Mouse (Mus musculus) left cerebral cortex, adult 8-10 months (tissue): ENCODE measurements around the gene Pmf1. TPM values are rescaled to one million over a fixed set of nuclear protein-coding genes. Genes with fewer than 3 reads are reported as not detected.
A peak's percentile ranks its signal among the peaks of the same experiment; 100 is the strongest.
"Not testable (repeated sequence)": the region's sequence is repeated elsewhere in the genome, so short reads cannot be mapped to it uniquely, and the experiment has no call there.

Experiments used
- DNase-seq, 2 experiments: peaks; one replicate each; pipeline ENCODE4 v3.0.0; 2022; ENCODE audit warnings: low spot score in 2 of 2
- total RNA-seq, 4 experiments: library from RNA; stranded (reverse); gene quantifications; 2 replicates each; pipeline ENCODE4 v1.2.4; 2022

Gene Pmf1
- total RNA-seq, 4 experiments from 2014 or later = 7.4 to 9.2 (median 7.8) TPM

DNA sequence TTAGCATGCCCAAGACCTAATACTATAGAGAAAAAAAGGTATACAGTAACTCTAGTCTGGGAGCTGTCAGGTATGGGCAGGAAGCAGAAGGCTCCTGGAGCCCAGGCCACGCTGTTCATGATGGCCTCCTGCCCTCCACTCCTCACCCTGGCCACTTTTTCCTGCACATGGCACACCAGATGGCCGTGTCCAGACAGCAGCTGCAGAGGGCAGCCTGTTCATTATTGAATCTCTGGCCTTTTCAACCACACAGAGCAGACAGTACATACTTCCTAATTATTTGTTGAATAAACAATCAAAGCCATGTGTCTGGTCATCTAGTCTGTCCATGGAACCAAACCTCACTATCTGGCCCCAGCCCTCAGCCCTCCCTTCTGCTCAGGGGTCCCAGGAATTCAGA lies 11.5 kb downstream of the Pmf1 start:
- no peak for DNase-seq

DNA sequence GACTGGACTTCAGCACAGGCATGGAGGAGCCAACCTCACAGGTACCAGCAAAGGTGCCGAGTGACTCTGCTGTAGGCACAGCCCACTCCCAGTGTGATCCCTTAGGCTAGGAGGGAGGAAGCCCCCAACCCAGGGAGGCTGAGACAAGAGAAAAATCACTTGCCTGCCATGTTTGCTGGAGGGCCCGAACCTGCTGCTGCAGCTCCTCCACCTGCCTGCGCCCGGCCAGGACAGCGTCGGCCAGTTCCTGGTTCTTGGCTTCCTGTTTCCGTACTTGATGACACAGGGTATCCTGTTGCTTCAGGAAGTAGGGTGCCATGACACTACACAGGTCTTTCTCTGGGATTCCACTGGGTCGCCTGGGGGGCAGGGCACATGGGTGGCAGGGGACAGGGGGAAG lies 14.4 kb downstream of the Pmf1 start:
- DNase-seq = no peak

DNA sequence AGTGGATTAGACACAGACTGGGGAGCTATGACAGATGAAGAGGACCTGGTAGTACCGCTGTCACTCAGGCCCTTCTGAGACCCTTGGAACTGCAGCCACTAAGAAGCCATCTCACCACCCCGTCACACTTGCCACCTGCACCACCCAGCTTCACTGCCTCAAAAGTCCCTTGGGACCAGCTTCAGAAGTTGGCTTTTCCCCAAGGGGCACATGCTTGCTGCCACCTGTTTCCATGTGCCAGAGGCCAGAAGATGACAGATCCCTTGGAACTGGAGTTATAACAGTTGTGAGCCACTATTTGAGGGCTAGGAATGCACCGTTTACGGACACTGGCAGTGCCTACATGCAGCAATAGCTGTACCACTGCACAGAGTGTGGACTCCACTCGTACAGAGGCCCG lies 14.8 kb downstream of the Pmf1 start:
- no peak for DNase-seq

DNA sequence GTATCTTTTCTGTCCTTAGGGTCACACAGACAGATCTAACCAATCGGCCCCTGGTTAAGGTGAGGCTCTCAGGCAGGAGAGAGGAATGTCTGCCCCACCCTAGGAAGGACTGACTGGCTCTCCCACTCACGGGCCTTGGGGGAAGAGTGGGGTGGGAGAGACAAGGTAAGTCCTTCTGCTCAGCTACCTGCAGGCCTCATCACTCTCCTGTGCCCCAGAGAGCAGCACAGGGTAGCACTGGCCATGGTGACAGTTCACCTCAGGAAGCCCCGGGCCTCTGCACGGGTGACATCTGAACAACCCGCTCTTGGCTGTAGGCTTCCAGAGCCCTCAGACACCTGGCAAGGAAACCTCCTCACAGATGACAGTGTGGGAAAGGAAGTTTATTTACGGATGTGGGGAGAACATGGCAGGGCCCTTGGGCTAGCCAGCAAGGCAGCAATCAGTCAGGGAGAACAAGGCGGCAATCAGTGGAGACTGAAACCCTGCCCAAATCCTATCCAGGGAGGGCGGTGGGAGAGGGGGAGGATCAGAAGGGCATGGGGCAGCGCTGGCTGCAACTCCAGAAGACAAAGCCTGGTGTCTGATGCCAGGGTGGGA lies 16.3 kb downstream of the Pmf1 start:
- no peak for DNase-seq

DNA sequence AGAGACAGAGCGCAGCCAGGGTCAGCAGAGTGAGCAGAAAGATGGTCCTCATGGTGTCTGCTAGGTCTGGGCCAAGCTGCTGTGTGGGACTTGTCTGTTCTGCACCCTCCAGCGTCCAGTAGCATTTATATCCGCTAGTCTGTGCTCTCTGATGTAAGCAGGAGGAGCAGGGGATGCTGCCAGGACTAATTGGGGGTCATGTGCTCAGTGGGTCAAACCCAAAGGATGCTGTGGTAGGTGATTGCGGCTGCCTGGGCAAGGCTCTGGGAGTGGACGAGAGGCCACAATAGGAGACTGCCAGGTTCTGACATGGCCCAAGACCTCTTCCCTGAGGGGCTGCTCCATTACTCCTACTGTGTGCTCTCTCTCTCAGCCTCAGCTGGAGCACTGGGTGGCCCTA lies 25.8 kb downstream of the Pmf1 start, which contains the start of gene Bglap:
TSS of gene Bglap (minus strand) at position 101 of the 400 bp plus-strand sequence.
- DNase-seq = no peak

DNA sequence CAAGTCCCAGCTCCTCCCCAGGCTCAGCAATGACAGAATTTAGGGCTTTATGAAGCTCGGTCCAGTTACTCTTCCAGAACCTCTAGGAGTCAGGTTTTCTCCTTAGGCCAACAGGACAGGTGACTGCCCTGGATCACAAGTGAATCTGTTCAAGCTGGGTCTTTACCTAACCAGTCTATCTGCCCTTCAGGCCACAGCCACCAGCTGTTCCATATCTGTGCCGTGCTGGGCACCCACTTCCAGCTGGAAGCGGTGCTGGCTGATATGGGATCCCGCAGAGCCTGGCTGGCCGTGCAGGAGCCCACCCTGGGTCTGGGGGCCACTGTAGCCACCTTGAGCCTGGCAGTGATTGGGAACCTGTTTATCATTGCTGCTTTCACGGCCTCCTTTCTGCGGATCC lies 27.7 kb downstream of the Pmf1 start:
- DNase-seq = not testable (repeated sequence)

DNA sequence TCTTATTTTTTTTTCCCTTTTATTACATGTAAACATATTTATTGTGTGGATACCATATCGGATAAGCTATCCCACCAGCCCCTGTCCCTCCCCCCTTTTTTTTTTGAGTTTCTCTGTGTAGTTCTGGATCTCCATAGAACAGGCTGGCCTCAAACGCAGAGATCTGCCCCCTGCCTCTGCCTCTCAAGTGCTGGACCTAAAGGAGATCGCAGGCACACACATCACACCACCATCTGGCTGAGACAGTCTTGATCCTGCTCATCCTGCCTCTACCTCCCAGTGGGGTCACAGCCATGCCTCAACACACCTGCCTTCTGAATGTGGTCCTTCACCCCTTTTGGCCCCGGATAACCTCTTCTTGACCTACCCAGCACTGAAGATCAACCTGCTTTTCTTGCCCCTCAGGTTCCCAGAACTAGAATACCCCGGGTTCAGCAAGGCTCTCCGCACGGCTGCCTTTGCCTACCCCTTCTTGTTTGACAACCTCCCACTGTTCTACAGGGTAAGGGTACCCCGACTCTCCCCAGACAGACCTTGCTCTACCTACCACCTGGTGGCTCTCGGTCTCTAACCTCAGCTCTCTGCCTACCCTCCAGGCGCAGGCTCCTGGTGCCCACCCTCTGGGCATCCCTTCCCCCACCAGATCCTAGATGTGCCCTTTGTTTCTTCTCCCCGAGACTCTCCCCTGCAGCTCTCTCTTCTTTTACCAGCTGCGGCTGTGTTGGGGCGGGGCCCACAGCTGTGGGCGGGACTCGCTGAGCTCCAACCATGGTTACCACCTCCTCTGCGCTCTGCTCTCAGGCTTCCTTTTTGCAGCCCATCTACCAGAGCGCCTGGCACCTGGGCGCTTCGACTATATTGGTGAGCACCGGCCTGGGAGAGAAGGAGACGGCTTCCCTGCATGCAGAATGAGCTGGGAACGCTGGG lies 28.5 kb downstream of the Pmf1 start:
- DNase-seq = not testable (repeated sequence)

DNA sequence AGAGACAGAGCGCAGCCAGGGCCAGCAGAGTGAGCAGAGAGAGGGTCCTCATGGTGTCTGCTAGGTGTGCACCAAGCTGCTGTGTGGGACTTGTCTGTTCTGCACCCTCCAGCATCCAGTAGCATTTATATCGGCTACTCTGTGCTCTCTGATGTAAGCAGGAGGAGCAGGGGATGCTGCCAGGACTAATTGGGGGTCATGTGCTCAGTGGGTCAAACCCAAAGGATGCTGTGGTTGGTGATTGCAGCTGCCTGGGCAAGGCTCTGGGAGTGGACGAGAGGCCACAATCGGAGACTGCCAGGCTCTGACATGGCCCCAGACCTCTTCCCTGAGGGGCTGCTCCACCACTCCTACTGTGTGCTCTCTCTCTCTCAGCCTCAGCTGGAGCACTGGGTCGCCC lies 31.5 kb downstream of the Pmf1 start, which contains the start of gene Bglap2:
TSS of gene Bglap2 (minus strand) at position 101 of the 400 bp plus-strand sequence.
- not testable (repeated sequence) for DNase-seq

DNA sequence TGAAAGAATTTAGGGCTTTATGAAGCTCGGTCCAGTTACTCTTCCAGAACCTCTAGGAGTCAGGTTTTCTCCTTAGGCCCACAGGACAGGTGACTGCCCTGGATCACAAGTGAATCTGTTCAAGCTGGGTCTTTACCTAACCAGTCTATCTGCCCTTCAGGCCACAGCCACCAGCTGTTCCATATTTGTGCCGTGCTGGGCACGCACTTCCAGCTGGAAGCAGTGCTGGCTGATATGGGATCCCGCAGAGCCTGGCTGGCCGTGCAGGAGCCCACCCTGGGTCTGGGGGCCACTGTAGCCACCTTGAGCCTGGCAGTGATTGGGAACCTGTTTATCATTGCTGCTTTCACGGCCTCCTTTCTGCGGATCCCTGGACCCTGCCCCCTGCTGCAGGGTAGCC lies 33.5 kb downstream of the Pmf1 start:
- DNase-seq = not testable (repeated sequence)

DNA sequence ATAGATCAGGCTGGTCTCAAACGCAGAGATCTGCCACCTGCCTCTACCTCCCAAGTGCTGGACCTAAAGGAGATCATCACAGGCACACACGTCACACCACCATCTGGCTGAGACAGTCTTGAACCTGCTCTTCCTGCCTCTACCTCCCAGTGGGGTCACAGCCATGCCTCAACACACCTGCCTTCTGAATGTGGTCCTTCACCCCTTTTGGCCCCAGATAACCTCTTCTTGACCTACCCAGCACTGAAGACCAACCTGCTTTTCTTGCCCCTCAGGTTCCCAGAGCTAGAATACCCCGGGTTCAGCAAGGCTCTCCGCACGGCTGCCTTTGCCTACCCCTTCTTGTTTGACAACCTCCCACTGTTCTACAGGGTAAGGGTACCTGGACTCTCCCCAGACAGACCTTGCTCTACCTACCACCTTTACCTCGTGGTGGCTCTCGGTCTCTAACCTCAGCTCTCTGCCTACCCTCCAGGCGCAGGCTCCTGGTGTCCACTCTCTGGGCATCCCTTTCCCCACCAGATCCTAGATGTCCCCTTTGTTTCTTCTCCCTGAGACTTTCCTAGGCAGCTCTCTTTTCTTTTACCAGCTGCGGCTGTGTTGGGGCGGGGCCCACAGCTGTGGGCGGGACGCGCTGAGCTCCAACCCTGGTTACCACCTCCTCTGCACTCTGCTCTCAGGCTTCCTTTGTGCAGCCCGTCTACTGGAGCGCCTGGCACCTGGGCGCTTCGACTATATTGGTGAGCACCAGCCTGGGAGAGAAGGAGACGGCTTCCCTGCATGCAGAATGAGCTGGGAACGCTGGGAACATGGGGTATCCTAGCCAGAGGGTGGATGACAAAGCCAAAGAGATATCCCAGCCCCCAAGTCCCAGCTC lies 34.1 kb downstream of the Pmf1 start:
- DNase-seq = not testable (repeated sequence)

DNA sequence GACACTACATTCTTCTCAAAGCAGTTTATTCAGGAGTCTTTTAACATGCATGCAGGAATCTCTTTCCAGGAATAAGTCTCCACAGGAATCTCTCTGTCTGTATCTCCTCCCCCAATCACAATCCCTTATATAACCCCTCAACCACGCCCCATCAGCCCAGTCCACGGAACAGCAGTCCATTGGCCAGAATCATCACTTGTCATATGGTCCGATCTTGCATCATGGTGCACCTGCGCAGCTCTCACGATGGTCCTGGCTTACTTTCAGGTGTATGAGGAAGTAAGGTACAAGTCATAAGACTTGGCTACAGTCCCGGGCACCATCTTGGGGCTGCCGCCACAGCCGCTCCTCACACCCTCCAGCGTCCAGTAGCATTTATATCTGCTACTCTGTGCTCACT lies 37.5 kb downstream of the Pmf1 start, which contains the start of gene Bglap3:
TSS of gene Bglap3 (minus strand) at position 101 of the 400 bp plus-strand sequence.
- DNase-seq = not testable (repeated sequence)

DNA sequence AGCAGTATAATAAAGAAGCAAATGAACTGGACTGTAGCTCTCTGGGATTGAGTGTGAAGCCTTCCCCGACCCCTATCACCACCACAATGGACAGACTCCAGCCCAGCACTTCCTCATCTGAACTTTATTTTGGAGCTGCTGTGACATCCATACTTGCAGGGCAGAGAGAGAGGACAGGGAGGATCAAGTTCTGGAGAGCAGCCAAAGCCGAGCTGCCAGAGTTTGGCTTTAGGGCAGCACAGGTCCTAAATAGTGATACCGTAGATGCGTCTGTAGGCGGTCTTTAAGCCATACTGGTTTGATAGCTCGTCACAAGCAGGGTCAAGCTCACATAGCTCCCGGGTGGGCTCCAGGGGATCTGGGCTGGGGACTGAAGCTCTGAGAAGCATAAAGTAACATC lies 41.6 kb downstream of the Pmf1 start:
- not testable (repeated sequence) for DNase-seq

DNA sequence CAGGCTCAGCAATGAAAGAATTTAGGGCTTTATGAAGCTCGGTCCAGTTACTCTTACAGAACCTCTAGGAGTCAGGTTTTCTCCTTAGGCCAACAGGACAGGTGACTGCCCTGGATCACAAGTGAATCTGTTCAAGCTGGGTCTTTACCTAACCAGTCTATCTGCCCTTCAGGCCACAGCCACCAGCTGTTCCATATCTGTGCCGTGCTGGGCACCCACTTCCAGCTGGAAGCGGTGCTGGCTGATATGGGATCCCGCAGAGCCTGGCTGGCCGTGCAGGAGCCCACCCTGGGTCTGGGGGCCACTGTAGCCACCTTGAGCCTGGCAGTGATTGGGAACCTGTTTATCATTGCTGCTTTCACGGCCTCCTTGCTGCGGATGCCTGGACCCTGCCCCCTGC lies 42.6 kb downstream of the Pmf1 start:
- not testable (repeated sequence) for DNase-seq

DNA sequence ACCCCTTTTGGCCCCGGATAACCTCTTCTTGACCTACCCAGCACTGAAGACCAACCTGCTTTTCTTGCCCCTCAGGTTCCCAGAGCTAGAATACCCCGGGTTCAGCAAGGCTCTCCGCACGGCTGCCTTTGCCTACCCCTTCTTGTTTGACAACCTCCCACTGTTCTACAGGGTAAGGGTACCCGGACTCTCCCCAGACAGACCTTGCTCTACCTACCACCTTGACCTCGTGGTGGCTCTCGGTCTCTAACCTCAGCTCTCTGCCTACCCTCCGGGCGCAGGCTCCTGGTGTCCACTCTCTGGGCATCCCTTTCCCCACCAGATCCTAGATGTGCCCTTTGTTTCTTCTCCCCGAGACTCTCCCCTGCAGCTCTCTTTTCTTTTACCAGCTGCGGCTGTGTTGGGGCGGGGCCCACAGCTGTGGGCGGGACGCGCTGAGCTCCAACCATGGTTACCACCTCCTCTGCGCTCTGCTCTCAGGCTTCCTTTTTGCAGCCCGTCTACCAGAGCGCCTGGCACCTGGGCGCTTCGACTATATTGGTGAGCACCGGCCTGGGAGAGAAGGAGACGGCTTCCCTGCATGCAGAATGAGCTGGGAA lies 43.2 kb downstream of the Pmf1 start:
- DNase-seq = peak; percentile 58 to 69

DNA sequence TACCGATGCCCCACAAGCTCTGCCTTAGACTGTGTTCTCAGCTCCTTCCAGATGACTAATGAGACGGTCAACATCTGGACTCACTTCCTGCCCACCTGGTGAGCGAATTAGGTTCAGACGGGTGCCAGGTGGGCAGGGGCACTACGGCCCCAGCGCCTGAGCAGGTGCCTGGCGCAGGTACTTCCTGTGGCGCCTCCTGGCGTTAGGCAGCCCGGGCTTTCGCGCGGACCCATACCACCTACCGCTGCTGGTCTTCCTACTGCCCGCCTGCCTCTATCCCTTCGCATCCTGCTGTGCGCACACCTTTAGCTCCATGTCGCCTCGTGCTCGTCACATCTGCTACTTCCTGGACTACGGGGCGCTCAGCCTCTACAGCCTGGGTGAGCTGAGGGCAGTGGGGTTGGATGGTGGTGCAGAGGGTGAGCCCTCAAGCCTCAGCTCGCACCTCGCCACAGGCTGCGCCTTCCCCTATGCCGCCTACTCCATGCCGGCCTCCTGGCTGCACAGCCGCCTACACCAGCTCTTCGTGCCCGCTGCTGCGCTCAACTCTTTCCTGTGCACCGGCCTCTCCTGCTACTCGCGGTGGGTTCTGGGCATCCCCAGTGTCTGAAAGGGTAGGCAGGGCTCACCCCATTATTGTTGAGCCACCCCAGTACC lies 44.3 kb downstream of the Pmf1 start:
- no peak for DNase-seq

DNA sequence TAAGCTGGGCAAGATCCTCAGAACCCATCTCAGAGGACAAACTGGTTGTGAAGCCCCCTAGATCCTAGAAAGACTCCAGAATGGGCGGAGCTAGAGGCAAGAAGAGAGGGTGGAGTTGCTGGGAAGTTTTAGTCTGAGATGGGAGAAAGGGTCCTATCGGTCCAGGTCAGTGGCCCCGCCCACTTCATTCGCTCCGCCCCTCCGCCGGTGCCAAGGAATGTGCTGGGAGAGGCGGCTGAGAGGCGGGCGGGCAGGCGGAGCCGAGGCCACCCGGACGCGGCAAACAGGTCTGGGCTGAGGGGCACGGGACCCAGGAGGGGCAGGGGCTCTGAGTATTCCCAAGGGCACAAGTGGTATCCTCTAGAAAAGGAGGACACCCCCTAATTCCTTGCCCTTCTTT lies 45.8 kb downstream of the Pmf1 start, which contains the start of gene Paqr6:
TSS of gene Paqr6 (plus strand) at position 248 of the 400 bp plus-strand sequence.
- DNase-seq = peak in 1 of 2 experiments; percentile 48

DNA sequence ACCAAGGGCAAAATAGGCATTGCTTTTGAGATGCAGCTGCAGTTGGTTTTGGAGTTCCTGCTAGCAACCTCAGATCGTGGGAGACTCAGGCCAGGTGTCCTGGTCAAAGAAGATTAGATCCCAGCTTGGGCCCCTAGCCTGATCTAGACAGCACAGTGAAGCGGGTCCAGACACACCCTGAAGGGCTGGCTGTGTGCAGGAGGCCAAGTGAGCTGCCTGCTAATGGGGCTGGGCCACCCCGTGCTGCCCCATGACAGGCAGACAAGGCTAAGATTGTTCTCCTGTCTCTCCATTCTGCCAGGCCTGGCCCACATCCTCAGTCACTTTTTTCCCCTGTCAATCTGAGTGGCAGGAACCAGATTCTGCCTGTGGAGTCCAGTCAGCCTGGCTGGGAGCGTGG lies 46.4 kb downstream of the Pmf1 start:
- DNase-seq = peak in 1 of 2 experiments; percentile 74

DNA sequence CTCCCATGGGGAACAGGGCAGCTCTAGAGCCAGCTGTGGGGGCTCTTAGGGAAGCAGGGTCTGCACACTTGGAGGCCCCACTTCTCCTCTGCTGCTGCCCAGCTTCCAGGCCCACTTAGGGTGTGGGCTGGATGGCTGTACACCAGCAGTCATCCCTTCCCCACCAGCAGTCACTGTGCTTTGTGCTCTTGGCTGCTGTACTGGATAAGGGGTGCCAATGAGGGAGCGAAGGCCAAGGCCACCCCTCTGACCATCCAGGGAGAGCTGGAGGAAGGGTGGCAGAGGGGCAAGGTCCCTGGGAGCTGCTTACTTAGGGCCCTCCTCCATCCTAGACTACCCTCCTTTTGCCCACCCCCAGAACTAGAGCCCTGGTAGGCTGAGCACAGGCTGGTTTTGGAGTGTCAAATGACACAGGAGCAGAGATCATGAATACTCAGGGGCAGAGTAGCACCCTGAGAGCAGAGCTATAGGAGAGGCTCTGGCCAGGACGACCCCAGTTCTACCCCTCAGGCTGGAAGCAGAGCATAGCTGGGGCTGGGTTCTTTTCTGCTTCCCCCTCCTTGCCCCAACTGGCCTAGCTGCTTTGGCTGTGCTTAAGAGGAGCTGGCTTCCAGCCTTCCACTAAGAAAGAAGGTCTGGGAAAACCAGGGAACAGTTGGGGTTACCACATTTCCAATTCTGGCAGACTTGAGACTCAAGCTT lies 48.4 kb downstream of the Pmf1 start:
- peak in 1 of 2 experiments; percentile 36 for DNase-seq

DNA sequence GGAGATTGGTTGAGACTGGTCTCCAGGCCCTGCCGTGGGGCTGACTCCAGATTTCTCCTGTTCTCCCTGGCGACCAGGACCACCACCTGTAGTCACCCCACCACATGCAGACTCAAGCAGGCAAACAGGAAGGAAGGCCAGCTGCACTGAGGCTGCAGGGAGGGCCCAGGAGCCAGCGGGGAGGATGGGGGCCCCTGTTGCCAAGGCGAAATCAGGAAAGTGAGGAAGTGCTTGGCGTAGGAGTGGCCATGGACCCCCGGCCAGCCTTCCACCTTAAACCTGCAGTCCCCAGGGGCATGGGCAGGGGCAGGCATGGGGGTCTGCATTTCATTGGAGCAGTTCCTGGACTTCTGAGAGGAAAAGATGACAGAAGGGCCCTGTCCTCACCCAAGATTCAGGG lies 49.0 kb downstream of the Pmf1 start:
- DNase-seq = no peak

DNA sequence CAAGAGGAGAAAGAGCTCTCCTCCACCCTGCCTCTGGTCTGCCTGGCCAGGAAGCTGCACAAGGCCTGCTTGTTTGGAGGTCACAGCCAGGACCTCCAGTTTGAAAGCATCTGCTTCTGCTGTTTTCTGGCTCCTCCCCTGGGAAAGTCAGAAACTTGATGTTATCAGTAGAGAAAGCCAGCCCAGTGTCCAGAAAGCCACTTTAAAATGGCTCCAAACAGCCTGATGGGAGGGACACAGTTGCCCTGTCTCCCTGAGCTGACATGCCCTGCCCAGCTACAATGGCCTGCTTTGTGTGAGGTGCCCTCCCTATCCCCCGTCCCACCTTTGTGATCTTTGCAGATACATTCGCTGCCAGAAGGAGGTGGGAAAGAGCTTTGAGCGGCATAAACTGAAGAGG lies 50.1 kb downstream of the Pmf1 start:
- DNase-seq = no peak
